Mouse (Mus musculus) ES-Bruce4 (cell line): Measurements from ENCODE around the gene Slc28a2. TPM values are rescaled to one million over a fixed set of nuclear protein-coding genes. Genes with fewer than 3 reads are reported as not detected.
"Not testable (repeated sequence)": the region's sequence is repeated elsewhere in the genome, so short reads cannot be mapped to it uniquely, and the experiment has no call there.

Experiments
- H3K27ac ChIP-seq: 2 replicates; pipeline ENCODE4 v1.5.1; 2012; ENCODE audit warnings: low read length, inconsistent platforms; ENCODE audit not compliant: insufficient read depth
- H3K27me3 ChIP-seq: 2 replicates; pipeline ENCODE4 v1.6.1; 2012; ENCODE audit warnings: mild to moderate bottlenecking, low read length, inconsistent platforms; ENCODE audit not compliant: control insufficient read depth, poor library complexity, insufficient read depth, severe bottlenecking
- H3K36me3 ChIP-seq: 2 replicates; pipeline ENCODE4 v1.6.1; 2012; ENCODE audit warnings: inconsistent platforms, mild to moderate bottlenecking, low read length, moderate library complexity; ENCODE audit not compliant: control insufficient read depth, poor library complexity, insufficient read depth, severe bottlenecking
- H3K4me1 ChIP-seq: one replicate; pipeline ENCODE4 v1.8.1; 2011; ENCODE audit warnings: low read length; ENCODE audit not compliant: control insufficient read depth, insufficient read depth
- H3K4me3 ChIP-seq: 2 replicates; pipeline ENCODE4 v1.5.1; 2011; ENCODE audit warnings: low read depth, mild to moderate bottlenecking, low read length
- H3K9ac ChIP-seq: 2 replicates; pipeline ENCODE4 v1.6.1; 2012; ENCODE audit warnings: low read depth, mild to moderate bottlenecking, inconsistent platforms; ENCODE audit not compliant: poor library complexity, severe bottlenecking
- H3K9me3 ChIP-seq: replicated peaks from 2 replicates; pipeline ENCODE4 v1.6.1; 2012; ENCODE audit warnings: mild to moderate bottlenecking, low read length, inconsistent platforms; ENCODE audit not compliant: control insufficient read depth, poor library complexity, insufficient read depth, severe bottlenecking
- CTCF ChIP-seq: IDR thresholded peaks from one replicate; pipeline ENCODE4 v1.8.1; 2011; ENCODE audit warnings: low read depth, low read length
- EP300 ChIP-seq: IDR thresholded peaks from 2 replicates; pipeline ENCODE4 v1.6.1; 2011; ENCODE audit warnings: low read depth, low read length; ENCODE audit not compliant: insufficient read depth
- POLR2A ChIP-seq: IDR thresholded peaks from one replicate; pipeline ENCODE4 v1.8.1; 2011; ENCODE audit warnings: low read length; ENCODE audit not compliant: insufficient read depth
- polyA plus RNA-seq: library from polyadenylated mRNA; stranded (reverse); fragments of >200 nt; gene quantifications from 2 replicates; pipeline ENCODE4 v1.2.4, GENCODE M21; 2011; ENCODE audit warnings: low read depth; ENCODE audit not compliant: missing spikeins, insufficient read depth, insufficient read length

Gene Slc28a2
- polyA plus RNA-seq, 1 experiment, result not detected

- TF ChIP-seq CTCF (no peak), EP300 (no peak), POLR2A (no peak)
- Histone ChIP-seq H3K9ac (no peak overlapping the region), H3K4me3 (no peak overlapping the region), H3K27ac (no peak overlapping the region), H3K27me3 (no peaks in the 10 kb centered on the region), H3K9me3 (no peaks in the 10 kb centered on the region), H3K4me1 (no peaks in the 10 kb centered on the region), H3K36me3 (no peaks in the 10 kb centered on the region)
Observed at GRCm38 (mm10) chr2:122452426-122452825, 26.1 kb downstream of the Slc28a2 start.

GRCm38 (mm10) chr2:122466901-122467300, 40.6 kb downstream of the Slc28a2 start:
- no peaks in the 10 kb centered on the region for H3K36me3 ChIP-seq
- H3K9ac ChIP-seq, result no peak overlapping the region
- H3K4me3 ChIP-seq, result peak overlapping the region; percentile 62
- no peaks in the 10 kb centered on the region for H3K4me1 ChIP-seq
- TF ChIP-seq POLR2A, result no peak
- TF ChIP-seq CTCF, result no peak
- TF ChIP-seq EP300, result no peak
- no peaks in the 10 kb centered on the region for H3K9me3 ChIP-seq
- no peaks in the 10 kb centered on the region; the same call in 1 of the 2 replicates for H3K27me3 ChIP-seq
- H3K27ac ChIP-seq, result no peak overlapping the region

- no peaks in the 10 kb centered on the region for H3K9me3 ChIP-seq
- H3K36me3 ChIP-seq, result no peaks in the 10 kb centered on the region
- peak overlapping the region; percentile 62 for H3K4me3 ChIP-seq
- no peaks in the 10 kb centered on the region for H3K4me1 ChIP-seq
- no peak overlapping the region for H3K27ac ChIP-seq
- H3K9ac ChIP-seq, result no peak overlapping the region
- TF ChIP-seq CTCF (peak; percentile 69), EP300 (no peak)
- H3K27me3 ChIP-seq, result no peaks in the 10 kb centered on the region; the same call in 1 of the 2 replicates
Observed at GRCm38 (mm10) chr2:122467351-122468013, 41.2 kb downstream of the Slc28a2 start.

- Histone ChIP-seq H3K4me1 (no peaks in the 10 kb centered on the region), H3K4me3 (no peak overlapping the region), H3K9me3 (no peaks in the 10 kb centered on the region), H3K27ac (no peak overlapping the region), H3K27me3 (no peaks in the 10 kb centered on the region; the same call in 1 of the 2 replicates), H3K9ac (no peak overlapping the region), H3K36me3 (no peaks in the 10 kb centered on the region)
- TF ChIP-seq POLR2A (no peak), EP300 (no peak), CTCF (no peak)
Observed at GRCm38 (mm10) chr2:122469221-122469620, 42.9 kb downstream of the Slc28a2 start.

- Histone ChIP-seq H3K9ac (no peak overlapping the region), H3K27me3 (no peaks in the 10 kb centered on the region), H3K4me3 (no peak overlapping the region), H3K4me1 (no peaks in the 10 kb centered on the region), H3K27ac (no peak overlapping the region), H3K9me3 (no peaks in the 10 kb centered on the region), H3K36me3 (no peaks in the 10 kb centered on the region)
- TF ChIP-seq CTCF (no peak), POLR2A (no peak), EP300 (no peak)
Observed at GRCm38 (mm10) chr2:122476585-122476984, 50.3 kb downstream of the Slc28a2 start.

- not testable (repeated sequence) for H3K4me1 ChIP-seq, H3K36me3 ChIP-seq, H3K4me3 ChIP-seq, H3K9me3 ChIP-seq, H3K27ac ChIP-seq, H3K9ac ChIP-seq, H3K27me3 ChIP-seq
Observed at GRCm38 (mm10) chr2:122483787-122484186, 57.5 kb downstream of the Slc28a2 start.
